Mouse (Mus musculus) heart, postnatal 0 days (tissue): ENCODE results near the gene Tspoap1. TPM values are rescaled to one million over a fixed set of nuclear protein-coding genes. Genes with fewer than 3 reads are reported as not detected.

Experiments
- ATAC-seq: fragments of 200-750 bp; cut with Nextera tagmentation; 2 replicates; pipeline ENCODE4 v1.8.0; 2017; ENCODE audit warnings: low read depth, moderate number of reproducible peaks, moderate library complexity; ENCODE audit not compliant: insufficient read depth
- DNase-seq: peaks from one replicate; pipeline ENCODE4 v3.0.0-alpha.2; 2016; ENCODE audit warnings: low spot score
- H3K27ac ChIP-seq: fragments of 300-500 bp; sonication (generic); 2 replicates; pipeline ENCODE4 v1.5.1; 2014; ENCODE audit warnings: low read depth, mild to moderate bottlenecking
- H3K27me3 ChIP-seq: fragments of 300-500 bp; sonication (generic); 2 replicates; pipeline ENCODE4 v1.6.1; 2014; ENCODE audit warnings: low read length, mixed read lengths; ENCODE audit not compliant: control insufficient read depth, insufficient read depth
- H3K36me3 ChIP-seq: fragments of 300-500 bp; sonication (generic); replicated peaks from 2 replicates; pipeline ENCODE4 v1.6.1; 2014; ENCODE audit warnings: low read length, mixed read lengths; ENCODE audit not compliant: control insufficient read depth, insufficient read depth
- H3K4me1 ChIP-seq: fragments of 300-500 bp; sonication (generic); 2 replicates; pipeline ENCODE4 v1.6.1; 2014; ENCODE audit warnings: antibody characterized with exemption; ENCODE audit not compliant: control insufficient read depth, insufficient read depth
- H3K4me2 ChIP-seq: fragments of 300-500 bp; sonication (generic); 2 replicates; pipeline ENCODE4 v1.6.1; 2014; ENCODE audit warnings: low read depth, mild to moderate bottlenecking, low read length, moderate library complexity
- H3K4me3 ChIP-seq: fragments of 300-500 bp; sonication (generic); 2 replicates; pipeline ENCODE4 v1.5.1; 2014; ENCODE audit warnings: low read depth, low read length
- H3K9ac ChIP-seq: fragments of 300-500 bp; sonication (generic); replicated peaks from 2 replicates; pipeline ENCODE4 v1.6.1; 2014; ENCODE audit warnings: low read depth, low read length, mixed read lengths
- H3K9me3 ChIP-seq: fragments of 300-500 bp; sonication (generic); replicated peaks from 2 replicates; pipeline ENCODE4 v1.6.1; 2016; ENCODE audit warnings: low read length; ENCODE audit not compliant: control insufficient read depth
- CTCF ChIP-seq: IDR thresholded peaks from 2 replicates; pipeline ENCODE4 v1.5.1; 2016; ENCODE audit warnings: antibody characterized with exemption, control low read depth, low read depth
- EP300 ChIP-seq: IDR thresholded peaks from 2 replicates; pipeline ENCODE4 v1.6.1; 2016; ENCODE audit warnings: antibody characterized with exemption, low read depth
- WGBS: fragments of 180-500 bp; shearing (Covaris S2); extraction: QIAGEN DNeasy Blood & Tissue Kit; methylation state at CpG from one replicate; pipeline ENCODE4 v1.1.7; 2014; 5-methylcytosine and 5-hydroxymethylcytosine counted together
- polyA plus RNA-seq: library from polyadenylated mRNA; unstranded; fragments of >200 nt; fragmentation: Nextera tagmentation; extraction: Ambion mirVana; gene quantifications from 2 replicates; pipeline ENCODE4 v1.2.1, GENCODE M21; 2015
- total RNA-seq: library from RNA; depleted of rRNA; stranded (reverse); fragments of >200 nt; gene quantifications from 2 replicates; pipeline ENCODE4 v1.2.3, GENCODE M21; 2014; ENCODE audit warnings: low replicate concordance

Tspoap1 gene
- total and polyA plus RNA-seq, 2 experiments from 2014 or later, result not detected

GRCm38 (mm10) chr11:87744964-87745363 is 15.4 kb upstream of the Tspoap1 start:
- ATAC-seq, result no peak
- peaks cover 42% of the 10 kb centered on the region for H3K36me3 ChIP-seq
- H3K4me2 ChIP-seq, result no peak overlapping the region
- no peaks in the 10 kb centered on the region for H3K27me3 ChIP-seq
- no peak overlapping the region for H3K4me3 ChIP-seq
- DNase-seq, result no peak
- WGBS, result 62% methylated on average over 4 of the region's 4 CpGs
- no peak overlapping the region for H3K9ac ChIP-seq
- no peak for TF ChIP-seq EP300
- no peak for TF ChIP-seq CTCF
- H3K27ac ChIP-seq, result peak overlapping the region; percentile 57; the same call in 1 of the 2 replicates
- H3K4me1 ChIP-seq, result no peaks in the 10 kb centered on the region
- no peaks in the 10 kb centered on the region for H3K9me3 ChIP-seq

GRCm38 (mm10) chr11:87745632-87746555 is 14.4 kb upstream of the Tspoap1 start:
- H3K4me1 ChIP-seq, result no peaks in the 10 kb centered on the region
- peak overlapping the region; percentile 57; the same call in 1 of the 2 replicates for H3K27ac ChIP-seq
- no peaks in the 10 kb centered on the region for H3K27me3 ChIP-seq
- no peak overlapping the region for H3K9ac ChIP-seq
- TF ChIP-seq EP300 (no peak), CTCF (no peak)
- DNase-seq (no peak), ATAC-seq (no peak)
- H3K9me3 ChIP-seq, result no peaks in the 10 kb centered on the region
- H3K36me3 ChIP-seq, result peaks cover 33% of the 10 kb centered on the region
- 72% methylated on average over 9 of the region's 9 CpGs for WGBS
- no peak overlapping the region for H3K4me2 ChIP-seq
- H3K4me3 ChIP-seq, result no peak overlapping the region

DNA sequence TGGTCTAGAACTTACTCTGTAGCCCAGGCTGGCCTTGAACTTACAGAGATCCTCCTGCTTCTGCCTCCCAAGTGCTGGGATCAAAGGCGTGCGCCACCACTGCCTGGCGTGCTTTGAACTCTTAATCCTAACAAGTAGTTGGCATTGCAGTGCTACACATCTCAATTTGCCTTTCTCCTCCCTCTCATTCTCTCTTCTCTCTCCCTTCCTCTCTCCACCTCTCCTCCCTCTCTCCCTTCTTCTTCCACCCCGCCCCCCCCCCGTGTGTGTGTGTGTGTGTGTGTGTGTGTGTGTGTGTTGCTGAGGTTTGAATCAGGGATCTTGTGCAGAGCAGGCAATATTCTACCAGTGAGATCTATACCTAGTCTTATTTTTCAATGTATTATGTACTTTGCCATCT is 13.0 kb upstream of the Tspoap1 start:
- Histone ChIP-seq H3K27ac (no peak overlapping the region), H3K4me3 (no peak overlapping the region), H3K36me3 (peaks cover 24% of the 10 kb centered on the region), H3K4me2 (no peak overlapping the region), H3K27me3 (no peaks in the 10 kb centered on the region), H3K9me3 (no peaks in the 10 kb centered on the region), H3K4me1 (no peaks in the 10 kb centered on the region), H3K9ac (no peak overlapping the region)
- ATAC-seq (no peak), DNase-seq (no peak)
- TF ChIP-seq CTCF (no peak), EP300 (no peak)
- WGBS, result 83% methylated on average over 4 of the region's 5 CpGs

DNA sequence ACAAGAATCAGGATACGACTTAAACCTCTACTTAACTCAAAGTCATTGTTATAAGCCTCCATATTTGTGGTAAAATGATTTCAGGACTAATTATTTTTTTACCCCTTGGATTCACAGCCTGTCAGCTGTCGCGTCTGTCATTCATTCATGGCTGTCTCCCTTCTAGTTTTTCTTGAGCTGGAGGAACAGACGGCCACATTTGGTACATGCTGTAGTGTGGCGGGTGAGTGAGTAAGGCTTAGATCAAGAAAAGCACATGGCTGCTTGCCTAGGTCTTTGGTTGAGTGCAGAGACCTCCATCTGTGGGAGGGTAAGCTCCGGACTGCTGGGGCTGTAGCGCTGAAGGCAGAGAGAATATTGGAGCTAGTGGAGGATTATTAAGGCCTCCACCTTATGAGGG is 12.6 kb upstream of the Tspoap1 start:
- Histone ChIP-seq H3K4me1 (no peaks in the 10 kb centered on the region), H3K4me3 (no peak overlapping the region), H3K36me3 (peaks cover 22% of the 10 kb centered on the region), H3K4me2 (no peak overlapping the region; the same call in 1 of the 2 replicates), H3K27me3 (no peaks in the 10 kb centered on the region), H3K9ac (no peak overlapping the region), H3K27ac (peak overlapping the region; percentile 67; the same call in 1 of the 2 replicates), H3K9me3 (no peaks in the 10 kb centered on the region)
- no peak for DNase-seq
- TF ChIP-seq EP300, result no peak
- TF ChIP-seq CTCF, result no peak
- ATAC-seq, result no peak
- 81% methylated on average over 7 of the region's 7 CpGs for WGBS

DNA sequence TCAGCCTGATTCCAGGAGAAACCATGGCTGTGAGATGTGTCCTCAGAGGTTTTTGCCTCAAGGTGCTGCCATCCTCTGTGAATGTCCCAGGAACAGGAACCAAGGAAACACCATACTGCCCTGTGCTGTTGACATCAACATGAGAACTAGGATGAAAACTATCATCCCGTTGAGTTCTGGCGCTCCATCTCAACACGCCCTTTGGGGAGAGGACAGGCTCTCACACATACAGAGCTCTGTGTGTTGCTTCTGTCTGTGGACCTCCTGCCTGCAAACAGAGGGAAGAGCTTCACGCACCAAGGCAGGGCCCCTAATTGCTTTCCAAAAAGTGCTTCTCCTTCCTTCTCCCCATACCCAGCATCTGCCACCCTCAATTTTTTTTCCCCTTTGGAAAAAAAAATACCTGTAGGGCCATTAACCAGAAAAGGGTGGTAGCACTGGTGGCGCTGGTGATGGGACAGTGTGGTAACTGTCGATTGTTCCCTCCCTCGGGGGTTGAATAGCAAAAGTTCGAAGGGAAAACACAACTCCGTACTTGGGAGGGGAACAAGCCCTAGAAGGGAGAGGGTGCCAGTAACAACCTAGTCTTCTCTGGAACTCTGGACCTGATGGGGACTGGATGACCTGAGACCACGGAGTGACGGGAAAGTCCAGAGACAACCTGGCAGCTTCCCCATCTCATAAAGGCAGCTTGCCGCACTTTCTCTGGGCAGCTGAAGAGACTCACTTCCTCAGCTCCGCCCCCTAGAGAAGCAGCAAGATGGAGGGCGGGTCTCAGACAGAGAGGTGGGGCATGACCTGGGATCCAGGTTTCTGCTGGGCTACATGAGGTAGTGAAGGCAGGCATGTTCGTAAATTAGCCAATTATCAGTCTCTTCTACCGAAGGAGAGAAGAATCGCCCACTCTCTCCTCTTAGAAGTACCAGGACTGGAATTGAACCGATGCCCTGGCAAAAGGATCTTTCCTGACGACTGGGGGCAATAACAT is 11.9 kb upstream of the Tspoap1 start:
- Histone ChIP-seq H3K27ac (peak overlapping the region; percentile 67; the same call in 1 of the 2 replicates), H3K9ac (no peak overlapping the region; the same call in 1 of the 2 replicates), H3K4me1 (no peaks in the 10 kb centered on the region), H3K27me3 (no peaks in the 10 kb centered on the region), H3K4me2 (peak overlapping the region; percentile 31), H3K4me3 (peak overlapping the region; percentile 13; the same call in 1 of the 2 replicates), H3K36me3 (peaks cover 17% of the 10 kb centered on the region), H3K9me3 (no peaks in the 10 kb centered on the region)
- no peak for TF ChIP-seq CTCF
- TF ChIP-seq EP300, result no peak
- WGBS, result 29% methylated on average over 19 of the region's 19 CpGs
- DNase-seq (no peak), ATAC-seq (no peak)
